Mouse (Mus musculus): ENCODE results near the gene Sipa1l3.

Gene Sipa1l3

GRCm38 (mm10) chr7:29381466-29382040 lies 136.9 kb downstream of the Sipa1l3 start:
- no peak for DNase-seq (ENCODE audit: low spot score in 2 of 2)

- DNase-seq (ENCODE audit: low spot score in 2 of 2): no peak
These were observed 144.4 kb downstream of the Sipa1l3 start for GRCm38 (mm10) chr7:29374054-29374453.

GRCm38 (mm10) chr7:29372123-29372522 lies 146.3 kb downstream of the Sipa1l3 start:
- DNase-seq (ENCODE audit: low spot score in 2 of 2): no peak

- no peak for DNase-seq (ENCODE audit: low spot score in 2 of 2)
These were observed 148.4 kb downstream of the Sipa1l3 start for GRCm38 (mm10) chr7:29370031-29370430.

GRCm38 (mm10) chr7:29368004-29368320 lies 150.5 kb downstream of the Sipa1l3 start:
- no peak for DNase-seq (ENCODE audit: low spot score in 2 of 2)

GRCm38 (mm10) chr7:29367166-29368003 lies 151.1 kb downstream of the Sipa1l3 start:
- DNase-seq (ENCODE audit: low spot score in 2 of 2): no peak

- DNase-seq (ENCODE audit: low spot score in 2 of 2): peak in 1 of 2 experiments; percentile 19
These were observed 154.4 kb downstream of the Sipa1l3 start for GRCm38 (mm10) chr7:29364052-29364451.

GRCm38 (mm10) chr7:29361497-29361896 lies 156.9 kb downstream of the Sipa1l3 start:
- DNase-seq (ENCODE audit: low spot score in 2 of 2): no peak

- DNase-seq (ENCODE audit: low spot score in 2 of 2): no peak
These were observed 163.0 kb downstream of the Sipa1l3 start for GRCm38 (mm10) chr7:29355406-29355805.

GRCm38 (mm10) chr7:29354161-29354560 lies 164.3 kb downstream of the Sipa1l3 start:
- peak in 1 of 2 experiments; percentile 27 for DNase-seq (ENCODE audit: low spot score in 2 of 2)

- DNase-seq (ENCODE audit: low spot score in 2 of 2): no peak
These were observed 166.2 kb downstream of the Sipa1l3 start for GRCm38 (mm10) chr7:29352246-29352645.

GRCm38 (mm10) chr7:29350489-29350888 lies 168.0 kb downstream of the Sipa1l3 start:
- DNase-seq (ENCODE audit: low spot score in 2 of 2): no peak

GRCm38 (mm10) chr7:29346212-29346611 lies 172.2 kb downstream of the Sipa1l3 start:
- DNase-seq (ENCODE audit: low spot score in 2 of 2): no peak

- no peak for DNase-seq (ENCODE audit: low spot score in 2 of 2)
These were observed 172.9 kb downstream of the Sipa1l3 start for GRCm38 (mm10) chr7:29345534-29345933.

GRCm38 (mm10) chr7:29343746-29344145 lies 174.7 kb downstream of the Sipa1l3 start:
- DNase-seq (ENCODE audit: low spot score in 2 of 2): no peak

GRCm38 (mm10) chr7:29342489-29343092 lies 175.8 kb downstream of the Sipa1l3 start:
- DNase-seq (ENCODE audit: low spot score in 2 of 2): no peak

GRCm38 (mm10) chr7:29341722-29342121 lies 176.7 kb downstream of the Sipa1l3 start:
- no peak for DNase-seq (ENCODE audit: low spot score in 2 of 2)

- no peak for DNase-seq (ENCODE audit: low spot score in 2 of 2)
These were observed 177.6 kb downstream of the Sipa1l3 start for GRCm38 (mm10) chr7:29340838-29341237.

GRCm38 (mm10) chr7:29340247-29340646 lies 178.2 kb downstream of the Sipa1l3 start:
- no peak for DNase-seq (ENCODE audit: low spot score in 2 of 2)

- no peak for DNase-seq (ENCODE audit: low spot score in 2 of 2)
These were observed 179.3 kb downstream of the Sipa1l3 start for GRCm38 (mm10) chr7:29338984-29339679.

- DNase-seq (ENCODE audit: low spot score in 2 of 2): no peak
These were observed 180.0 kb downstream of the Sipa1l3 start for GRCm38 (mm10) chr7:29338351-29338919.

- no peak for DNase-seq (ENCODE audit: low spot score in 2 of 2)
These were observed 180.7 kb downstream of the Sipa1l3 start for GRCm38 (mm10) chr7:29337766-29338165.

Measured in urinary bladder, postnatal 36 days (tissue).